Mouse (Mus musculus) right cerebral cortex, postnatal 10 days (tissue): ENCODE results near the gene Snx21.

ENCODE experiments used
- DNase-seq, 2 experiments: peaks; one replicate each; pipeline ENCODE4 v3.0.0; 2021; ENCODE audit warnings: low spot score in 2 of 2

The Snx21 gene

DNA sequence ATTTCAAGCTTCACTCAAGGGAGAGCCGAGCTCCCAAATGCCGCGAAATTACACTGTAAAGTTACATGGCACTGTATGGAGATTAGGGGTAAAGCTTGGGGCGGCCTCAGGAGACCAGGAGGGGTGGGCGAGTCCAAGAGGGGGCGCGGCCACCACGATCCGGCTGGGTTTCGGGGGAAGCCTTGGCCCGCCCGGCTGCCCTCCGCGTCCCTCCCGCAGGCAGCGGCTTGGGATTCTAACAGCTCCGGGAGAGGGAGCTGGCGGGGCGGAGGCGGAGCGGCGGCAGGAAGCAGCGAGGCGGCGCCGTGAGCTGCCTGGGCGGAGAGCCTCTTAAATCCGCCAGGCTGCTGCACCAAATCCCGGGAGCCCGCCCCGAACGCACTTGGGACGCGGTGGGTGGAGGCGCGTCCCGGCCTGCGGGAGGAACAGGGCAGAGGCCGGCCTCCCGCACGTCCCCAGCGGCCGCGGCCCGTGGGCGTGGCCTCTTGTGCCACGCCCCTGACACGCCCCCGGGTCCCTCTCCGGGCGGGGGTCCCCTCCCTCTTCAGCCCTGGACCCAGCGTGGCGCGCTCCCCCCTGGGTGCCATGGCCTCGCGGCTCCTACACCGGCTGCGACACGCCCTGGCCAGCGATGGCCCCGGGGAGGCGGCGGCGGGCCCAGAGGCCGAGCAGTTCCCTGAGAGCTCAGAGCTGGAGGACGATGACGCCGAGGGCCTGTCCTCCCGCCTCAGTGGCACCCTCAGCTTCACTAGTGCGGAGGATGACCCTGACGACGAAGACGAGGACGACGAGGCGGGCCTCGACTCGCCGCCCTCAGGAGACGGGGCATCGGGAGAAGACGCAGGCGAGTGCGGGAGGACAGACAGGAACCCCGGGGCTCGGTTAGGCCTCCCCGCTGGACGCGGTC is at the start of gene Snx21:
TSS of gene Snx21 (plus strand) at position 343 of the 907 bp plus-strand sequence.
- DNase-seq = peak; percentile 89

DNA sequence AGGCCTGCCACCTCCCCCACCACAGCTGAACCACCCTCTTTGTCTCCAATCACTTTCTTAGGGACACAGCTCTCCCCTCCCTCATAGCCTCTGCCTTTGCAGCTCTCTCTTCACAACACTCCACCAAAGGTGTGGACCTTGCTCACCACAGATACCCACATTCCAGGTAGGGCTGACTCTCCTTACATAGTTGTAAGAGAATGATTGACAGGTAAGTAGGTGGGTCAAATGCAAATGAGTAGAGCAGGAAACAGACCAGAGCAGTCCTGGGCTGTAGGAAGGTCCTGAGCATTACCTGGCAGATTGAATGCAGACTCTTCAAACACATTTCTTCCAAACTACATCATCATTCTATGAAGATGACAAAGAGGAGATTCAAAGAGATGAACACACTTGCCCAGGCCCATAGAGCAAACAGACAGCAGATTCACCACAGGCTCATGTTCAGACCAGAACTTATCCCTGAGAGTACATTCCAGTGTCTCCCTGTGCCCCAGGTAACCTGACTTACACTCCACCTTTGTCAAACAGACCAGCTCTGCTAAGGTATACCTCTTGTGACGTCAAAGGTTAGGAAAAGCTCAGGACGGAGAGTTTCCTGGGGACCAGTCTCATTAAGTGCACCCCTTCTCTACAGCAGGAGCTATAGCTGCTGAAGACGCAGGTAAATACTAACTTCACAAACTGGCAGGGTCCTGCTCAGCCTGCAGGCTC is 48.1 kb upstream of the Snx21 start:
- no peak for DNase-seq

DNA sequence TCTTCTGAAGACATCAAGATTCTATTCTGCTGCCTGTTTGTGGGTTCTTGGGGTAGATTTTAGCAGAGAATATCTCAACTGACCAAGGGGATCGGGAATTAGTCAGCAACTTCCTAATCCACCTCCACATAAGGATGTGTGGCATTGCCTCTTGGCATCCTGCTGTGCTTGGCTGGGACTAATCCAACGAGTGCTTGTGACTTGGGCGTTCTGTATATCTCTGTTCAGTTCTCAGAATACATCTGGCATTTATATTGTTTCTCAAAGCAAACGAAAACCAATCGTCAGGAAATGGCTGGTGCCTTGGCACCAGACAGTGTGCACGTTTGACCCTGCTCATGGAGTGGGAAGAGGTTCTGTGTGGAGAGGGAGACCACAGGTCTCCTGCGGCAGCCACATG is 45.7 kb upstream of the Snx21 start:
- no peak for DNase-seq

DNA sequence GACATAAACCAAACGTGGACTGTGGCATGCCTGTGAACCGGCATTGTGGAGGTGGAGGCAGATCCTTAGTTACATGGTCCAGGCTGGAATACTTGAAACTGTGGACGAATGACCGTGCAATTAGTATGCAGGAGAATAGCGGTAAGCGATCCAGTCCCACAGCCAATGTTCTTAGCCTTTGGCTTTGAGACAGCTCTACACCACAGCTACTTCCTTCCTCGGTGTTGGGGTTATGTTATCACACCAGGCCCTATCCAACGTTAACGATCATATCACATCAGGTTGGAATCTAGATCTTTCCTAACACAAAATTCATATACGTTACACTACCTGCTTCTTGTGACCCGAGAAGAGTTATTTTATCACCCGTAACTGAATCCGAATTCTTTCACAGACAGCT is 40.6 kb upstream of the Snx21 start:
- DNase-seq = no peak

DNA sequence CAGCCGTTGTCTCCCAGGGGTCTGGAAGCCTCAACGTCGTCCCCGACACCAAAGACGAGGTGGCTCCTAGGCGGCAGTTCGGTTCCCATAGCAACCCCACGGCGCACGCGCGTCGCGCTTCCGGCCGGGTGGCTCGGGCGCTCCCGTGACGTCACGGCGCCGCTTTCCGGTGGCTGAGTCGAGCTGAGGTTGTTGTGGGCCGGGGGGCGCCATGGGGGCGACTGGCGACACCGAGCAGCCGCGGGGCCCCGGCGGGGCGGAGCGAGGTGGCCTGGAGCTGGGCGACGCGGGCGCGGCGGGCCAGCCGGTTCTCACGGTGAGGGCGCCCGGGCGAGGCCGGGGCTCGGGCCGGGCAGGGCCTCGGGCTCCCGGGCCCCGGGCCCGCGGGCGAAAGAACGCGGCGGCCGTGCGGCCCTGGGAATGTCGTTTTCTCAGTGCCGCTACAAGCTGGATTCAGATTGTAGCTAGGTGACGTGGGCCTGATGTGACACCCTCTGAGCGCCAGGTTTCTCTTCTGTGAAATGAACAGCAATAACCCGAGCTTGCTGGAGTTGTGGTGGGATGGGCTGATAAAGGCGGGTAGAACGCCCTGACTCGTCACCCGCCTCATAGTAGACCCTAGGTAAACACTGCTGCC is 39.7 kb upstream of the Snx21 start, which contains the start of the genes Wfdc3 and Dnttip1:
TSS of gene Wfdc3 (minus strand) at position 89 of the 637 bp plus-strand sequence.
TSS of gene Dnttip1 (plus strand) at position 141 of the 637 bp plus-strand sequence.
- peak; percentile 96 to 97 for DNase-seq

DNA sequence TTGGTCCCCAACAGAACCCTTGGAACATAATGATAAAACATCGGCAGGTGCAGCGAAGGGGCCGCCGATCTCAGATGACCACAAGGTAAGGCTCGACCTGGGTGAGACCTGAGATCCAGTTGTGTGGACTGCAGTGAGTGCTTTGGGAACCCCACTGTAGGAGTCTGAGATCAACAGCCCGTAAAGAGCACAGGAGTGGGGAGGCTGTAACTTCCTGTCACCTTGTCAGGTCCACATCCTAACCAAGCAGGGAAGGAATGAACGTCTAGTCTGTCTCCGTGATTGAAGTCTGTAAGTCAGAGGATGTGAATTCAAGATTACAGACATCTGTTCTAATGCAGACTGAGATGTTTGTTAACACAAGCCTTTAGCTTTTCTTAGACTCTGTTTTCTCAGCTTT is 38.9 kb upstream of the Snx21 start:
- no peak for DNase-seq

DNA sequence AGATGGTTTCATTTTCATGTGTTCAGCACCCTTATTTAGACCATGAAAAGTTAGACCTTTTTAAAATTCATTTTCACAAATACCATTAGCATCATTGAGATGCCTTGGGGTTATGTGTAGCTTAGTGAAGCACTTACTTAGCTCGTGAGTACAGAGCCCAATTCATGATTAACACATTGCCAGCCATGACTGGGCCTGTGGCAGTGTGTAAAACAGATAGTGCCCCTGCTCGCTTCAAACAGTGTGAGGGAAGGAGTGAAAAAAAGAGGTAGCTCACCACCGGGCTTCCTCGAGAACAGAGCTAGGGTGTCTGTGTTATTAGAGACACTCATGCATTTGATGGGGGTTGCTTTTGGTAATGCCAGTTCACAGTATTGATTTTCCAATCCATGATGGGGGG is 37.4 kb upstream of the Snx21 start:
- DNase-seq = no peak

DNA sequence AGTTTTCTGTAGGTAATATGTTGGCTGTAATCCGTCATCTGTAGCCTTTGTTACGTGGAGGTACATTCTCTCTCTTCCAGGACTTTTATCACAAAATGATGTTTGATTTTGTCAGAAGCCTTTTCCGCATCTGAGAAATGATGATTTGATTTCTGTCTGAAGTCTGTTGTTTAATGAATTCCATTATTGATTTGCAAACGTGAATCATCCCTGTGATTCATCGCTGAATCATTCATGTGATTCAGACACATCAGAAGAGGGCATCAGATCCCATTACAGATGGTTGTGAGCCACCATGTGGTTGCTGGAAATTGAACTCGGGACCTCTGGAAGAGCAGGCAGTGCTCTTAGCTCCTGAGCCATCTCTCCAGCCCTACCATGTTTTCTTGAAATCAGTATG is 36.6 kb upstream of the Snx21 start:
- DNase-seq = no peak

DNA sequence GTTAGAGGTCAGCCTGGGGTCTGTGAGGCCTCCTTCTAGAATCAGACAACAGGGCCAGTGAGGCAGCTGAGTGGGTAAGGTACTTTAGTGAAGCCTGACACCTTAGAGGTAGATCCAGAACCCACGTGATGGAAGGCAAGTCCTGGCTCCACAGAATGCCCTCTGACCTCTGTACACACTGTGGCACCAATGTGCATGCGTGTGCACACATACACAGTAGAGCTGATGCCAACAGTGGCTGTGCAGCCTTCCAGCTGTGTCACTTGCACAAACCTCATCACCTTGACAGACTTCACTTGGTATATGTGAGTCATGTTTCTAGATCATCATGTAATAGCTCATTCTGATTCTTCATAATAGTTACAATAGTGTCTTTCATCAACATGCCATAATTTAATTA is 33.2 kb upstream of the Snx21 start:
- no peak for DNase-seq

DNA sequence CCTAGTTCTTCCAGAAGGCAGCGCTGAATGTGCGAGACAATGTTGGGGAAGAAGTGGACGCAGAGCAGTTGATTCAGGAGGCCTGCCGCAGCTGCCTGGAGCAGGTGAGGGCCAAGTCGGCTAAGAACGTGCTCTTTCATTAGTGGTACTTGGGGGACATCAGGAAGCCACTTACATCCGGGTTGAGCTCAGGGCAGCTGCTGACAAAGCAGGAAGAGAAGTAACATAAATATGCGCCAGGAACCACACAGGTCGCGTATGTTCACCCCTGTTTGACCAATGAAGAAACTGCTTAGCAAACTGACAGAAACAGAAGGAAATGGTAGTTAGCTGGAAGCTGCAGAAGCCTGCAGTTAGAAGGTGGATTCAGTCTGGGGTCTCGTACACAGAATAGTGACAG is 31.5 kb upstream of the Snx21 start:
- no peak for DNase-seq

DNA sequence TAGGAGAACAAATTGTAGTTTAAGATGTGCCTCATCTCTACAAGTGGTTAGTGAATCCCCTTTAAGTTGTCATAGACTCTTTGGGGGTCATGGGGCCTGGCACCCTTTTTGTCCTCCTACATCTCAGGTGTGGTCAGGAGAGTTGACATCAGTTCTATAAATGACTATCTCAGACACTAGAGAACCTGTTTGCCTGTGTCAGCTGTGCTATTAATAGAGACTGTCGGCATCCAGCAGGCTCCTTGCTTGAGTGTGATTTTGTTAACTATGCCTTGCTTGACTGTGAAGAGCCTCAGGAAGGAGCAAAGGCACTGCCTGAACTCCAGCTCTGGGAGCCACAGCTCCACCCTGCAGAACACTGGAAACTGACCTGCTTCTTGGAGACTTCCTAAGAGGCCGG is 30.8 kb upstream of the Snx21 start:
- DNase-seq = no peak

DNA sequence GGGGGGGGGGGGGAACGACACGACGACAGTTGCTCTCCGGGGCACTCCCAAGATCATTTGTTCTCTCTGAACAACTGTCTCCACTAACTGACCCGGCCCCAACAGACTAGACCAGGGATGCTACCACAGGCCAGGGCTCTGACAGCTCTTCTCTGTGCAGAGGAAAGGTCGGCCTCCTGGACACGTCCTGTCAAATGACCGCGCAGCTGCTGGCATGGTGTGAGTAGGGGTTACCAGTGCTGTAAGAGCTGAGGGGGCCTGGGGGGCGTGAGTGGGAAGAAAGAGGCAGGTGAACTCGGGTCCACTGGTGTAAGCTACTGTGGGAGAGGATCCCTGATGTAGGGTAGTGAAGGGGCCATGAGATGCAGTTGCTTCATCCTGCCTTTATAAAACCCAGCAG is 27.8 kb upstream of the Snx21 start:
- DNase-seq = no peak

DNA sequence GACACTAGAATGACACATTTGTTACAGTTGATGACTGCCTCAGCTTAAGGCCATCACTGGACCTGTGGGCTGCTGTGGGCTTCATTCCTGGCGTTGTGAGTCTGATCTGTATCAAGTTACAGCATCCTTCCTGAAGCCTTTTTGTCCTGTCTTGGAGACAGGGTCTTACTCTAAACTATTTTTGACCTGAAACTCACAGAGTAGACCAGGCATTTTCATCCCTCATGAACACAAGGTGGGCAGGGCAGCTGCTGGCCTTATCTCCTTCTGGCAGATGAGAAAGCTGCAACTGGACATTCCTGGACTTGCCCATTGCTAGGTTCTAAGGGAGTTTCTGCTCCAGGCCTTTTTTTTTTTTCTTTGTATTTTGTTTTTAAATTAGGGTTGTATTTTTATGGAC is 26.9 kb upstream of the Snx21 start:
- no peak for DNase-seq

DNA sequence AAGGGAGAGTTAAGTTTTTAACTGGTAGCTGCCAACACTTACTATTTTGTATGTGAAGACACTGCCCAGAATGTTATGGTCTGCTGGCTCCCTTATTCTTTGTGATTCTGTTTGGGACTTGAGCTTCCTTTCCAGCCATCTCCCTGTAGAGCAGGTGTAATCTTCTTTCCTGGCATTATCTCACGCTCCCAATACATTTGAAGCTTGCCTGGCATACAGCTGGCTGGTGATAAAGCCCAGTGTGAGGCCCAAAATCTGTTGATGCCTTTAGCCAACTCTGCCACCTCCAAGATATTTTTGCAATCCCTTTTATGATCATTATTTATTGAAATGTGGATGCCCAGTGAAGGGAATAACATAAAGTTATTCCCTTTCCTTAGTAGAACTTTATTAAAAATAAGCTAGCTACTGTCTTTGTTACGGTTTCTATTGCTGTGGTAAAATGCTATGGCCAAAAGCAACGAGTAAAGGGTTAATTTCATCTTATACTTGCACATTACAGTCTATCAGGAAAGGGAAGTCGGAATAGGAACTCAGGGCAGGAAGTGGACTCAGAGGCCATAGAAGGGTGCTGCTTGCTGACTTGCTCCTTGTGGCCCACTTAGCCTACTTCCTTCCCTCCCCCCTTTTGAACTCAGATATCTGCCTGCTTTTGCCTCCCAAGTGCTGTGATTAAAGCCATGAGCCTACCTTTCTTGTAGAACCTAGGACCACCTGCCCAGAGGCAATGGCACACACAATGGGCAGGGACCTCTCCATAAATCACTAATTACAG is 25.4 kb upstream of the Snx21 start:
- no peak for DNase-seq

DNA sequence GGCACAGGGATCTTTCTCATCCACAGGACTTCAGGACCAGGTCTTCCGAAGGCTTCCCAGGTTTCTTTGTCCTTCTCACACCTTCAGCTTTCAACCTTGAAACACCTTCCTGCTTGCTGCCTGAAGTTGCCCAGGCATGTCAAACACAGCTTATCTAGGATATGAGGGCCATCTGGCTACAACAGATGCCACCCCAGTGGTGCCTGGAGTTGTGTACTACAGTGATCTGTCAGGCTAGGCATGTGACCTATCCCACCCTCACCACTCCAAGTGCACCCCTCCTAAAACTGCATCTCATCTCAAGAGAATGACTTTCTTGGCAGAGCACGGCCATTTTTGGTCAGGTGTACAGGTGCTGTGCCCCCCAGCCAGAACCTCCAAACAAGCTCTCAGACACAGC is 24.1 kb upstream of the Snx21 start:
- no peak for DNase-seq

DNA sequence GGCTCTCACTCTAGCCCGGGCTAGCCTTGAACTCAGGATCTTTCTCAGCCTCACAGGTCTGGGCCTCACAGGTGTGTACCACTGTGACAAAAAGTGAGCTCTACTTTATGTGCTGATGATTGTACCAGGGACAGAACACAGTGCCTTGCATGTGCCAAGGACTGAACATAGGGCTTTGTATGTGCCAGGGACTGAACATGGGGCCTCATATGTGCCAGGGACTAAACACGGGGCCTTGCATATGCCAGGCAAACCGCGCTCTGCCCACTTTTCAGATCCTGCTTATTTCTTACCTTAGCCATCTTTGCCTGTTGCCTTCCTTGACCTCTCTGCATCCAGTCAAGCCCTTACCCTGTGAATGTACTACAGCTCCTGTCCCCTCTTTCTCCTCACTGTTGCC is 23.7 kb upstream of the Snx21 start:
- DNase-seq = no peak

DNA sequence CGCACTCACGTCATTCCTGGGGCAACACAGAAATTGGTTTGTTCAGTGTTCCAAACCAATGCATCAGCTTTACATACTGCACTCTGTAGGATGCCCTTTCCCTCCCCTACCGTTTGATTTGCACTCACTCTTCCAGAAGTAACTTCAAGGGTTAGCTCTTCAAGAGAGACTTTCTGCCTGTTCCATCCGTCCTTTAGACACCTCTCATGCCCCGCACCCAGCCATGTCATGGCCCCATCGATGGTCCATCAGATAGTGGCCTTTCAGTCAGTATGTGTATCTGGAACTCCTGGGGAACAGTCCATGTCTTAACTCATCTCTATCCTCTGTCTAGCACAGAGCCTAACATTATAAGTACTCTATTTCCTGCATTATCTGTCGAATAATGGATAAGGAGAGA is 23.0 kb upstream of the Snx21 start:
- no peak for DNase-seq

DNA sequence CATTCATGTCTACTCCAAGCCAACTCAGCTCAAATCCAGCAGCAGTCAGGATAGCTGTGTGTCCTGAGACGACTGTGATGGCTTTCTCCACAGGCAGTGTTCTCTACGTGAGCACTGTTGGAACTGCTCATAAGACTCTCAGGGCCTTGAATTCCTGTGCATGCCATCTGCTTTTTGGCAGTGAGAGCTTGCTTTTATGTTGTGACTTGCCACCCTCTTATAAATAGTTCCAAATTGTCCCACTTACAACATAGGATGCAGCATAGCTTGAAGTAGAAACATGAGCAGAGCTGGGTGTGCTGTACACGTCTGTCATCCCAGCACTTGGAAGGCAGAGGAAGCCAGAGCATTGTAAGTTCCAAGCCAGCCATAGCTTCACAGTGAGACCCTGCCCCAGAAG is 19.8 kb upstream of the Snx21 start:
- peak in 1 of 2 experiments; percentile 54 for DNase-seq

DNA sequence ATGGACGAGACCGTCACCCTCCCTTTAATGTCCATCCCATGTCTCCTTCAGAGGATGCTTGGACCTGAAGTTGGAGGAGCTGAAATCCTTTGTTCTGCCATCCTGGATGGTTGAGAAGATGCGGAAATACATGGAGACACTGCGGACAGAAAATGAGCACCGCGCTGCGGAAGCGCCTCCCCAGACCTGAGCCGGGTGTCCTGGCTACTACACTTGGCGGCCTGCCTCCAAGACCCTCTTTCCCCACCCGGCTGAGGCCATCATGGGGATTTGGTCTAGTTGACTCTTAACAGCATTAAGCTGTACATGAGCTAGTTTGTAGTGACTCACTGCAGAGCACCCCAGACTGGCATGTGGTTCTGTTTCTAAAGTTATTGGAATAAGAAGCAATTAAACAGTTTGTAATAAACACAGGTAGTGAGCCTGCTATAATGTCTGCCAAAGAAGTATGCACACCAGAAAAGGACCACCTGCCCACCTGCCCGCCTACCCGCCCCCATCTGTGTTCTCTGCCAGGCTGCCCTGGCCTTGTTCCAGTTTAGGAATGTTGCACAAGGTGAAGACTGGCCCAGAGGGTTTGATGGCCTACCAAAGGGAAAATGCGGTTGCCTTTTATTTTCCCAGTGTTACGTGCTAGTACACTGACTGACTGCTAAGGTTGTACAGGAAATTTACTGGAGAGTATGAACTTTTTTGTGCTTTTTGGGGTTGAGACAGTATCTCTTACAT is 17.6 kb upstream of the Snx21 start:
- DNase-seq = no peak

DNA sequence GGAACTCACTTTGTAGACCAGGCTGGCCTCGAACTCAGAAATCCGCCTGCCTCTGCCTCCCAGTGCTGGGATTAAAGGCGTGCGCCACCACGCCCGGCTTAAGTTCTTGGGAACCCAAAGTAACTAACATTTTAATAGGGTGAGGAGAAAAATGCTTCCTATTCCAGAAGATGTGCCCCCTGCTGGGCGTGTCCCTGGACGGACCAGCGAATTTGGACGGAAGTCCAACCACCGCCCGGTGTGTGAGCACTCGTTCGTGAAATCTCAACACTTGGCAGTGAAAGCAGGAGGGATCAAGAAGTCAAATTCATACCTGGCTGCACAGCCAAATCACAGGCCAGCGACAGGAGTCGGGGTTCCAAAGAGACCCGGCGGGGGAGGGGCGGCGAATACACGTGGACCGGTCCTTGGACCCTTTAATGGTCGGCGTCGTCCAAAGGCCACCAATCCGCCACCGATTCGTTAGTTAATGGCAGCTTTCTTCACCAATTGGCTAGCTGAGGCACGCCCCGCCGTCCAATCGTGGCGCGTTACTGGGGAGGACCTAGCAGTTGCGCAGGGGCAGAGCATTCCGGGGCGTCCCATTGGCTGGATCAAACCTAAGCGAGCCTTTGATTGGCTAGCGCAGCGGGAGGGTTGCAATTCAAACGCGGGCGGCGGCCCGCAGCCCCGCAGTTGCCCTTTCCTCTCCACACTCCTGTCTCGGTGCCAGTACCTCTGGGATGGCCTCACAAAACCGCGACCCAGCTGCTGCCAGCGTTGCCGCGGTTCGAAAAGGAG is 16.2 kb upstream of the Snx21 start, which contains the start of gene Ube2c:
TSS of gene Ube2c (plus strand) at position 641 of the 780 bp plus-strand sequence.
- peak; percentile 99 to 100 for DNase-seq
